Mouse (Mus musculus) hindbrain, embryonic 13.5 days (tissue): ENCODE data around the gene Eif4g1. TPM values are rescaled to one million over a fixed set of nuclear protein-coding genes. Genes with fewer than 3 reads are reported as not detected.

ENCODE experiments used
- ATAC-seq: fragments of 200-750 bp; cut with Nextera tagmentation; 2 replicates; pipeline ENCODE4 v1.8.0; 2017; ENCODE audit warnings: moderate TSS enrichment; ENCODE audit not compliant: low FRiP score
- H3K27ac ChIP-seq: fragments of 300-500 bp; sonication (generic); 2 replicates; pipeline ENCODE4 v1.5.1; 2015; ENCODE audit warnings: inconsistent platforms, mild to moderate bottlenecking, moderate library complexity
- H3K27me3 ChIP-seq: fragments of 300-500 bp; sonication (generic); 2 replicates; pipeline ENCODE4 v1.6.1; 2015; ENCODE audit warnings: mild to moderate bottlenecking, inconsistent platforms
- H3K36me3 ChIP-seq: fragments of 300-500 bp; sonication (generic); 2 replicates; pipeline ENCODE4 v1.6.1; 2015; ENCODE audit warnings: mild to moderate bottlenecking, inconsistent platforms
- H3K4me1 ChIP-seq: fragments of 300-500 bp; sonication (generic); replicated peaks from 2 replicates; pipeline ENCODE4 v1.6.1; 2015; ENCODE audit warnings: inconsistent platforms
- H3K4me2 ChIP-seq: fragments of 300-500 bp; sonication (generic); 2 replicates; pipeline ENCODE4 v1.6.1; 2015; ENCODE audit warnings: inconsistent platforms, mild to moderate bottlenecking, moderate library complexity
- H3K4me3 ChIP-seq: fragments of 300-500 bp; sonication (generic); 2 replicates; pipeline ENCODE4 v1.5.1; 2015; ENCODE audit warnings: mild to moderate bottlenecking, inconsistent platforms
- H3K9ac ChIP-seq: fragments of 300-500 bp; sonication (generic); 2 replicates; pipeline ENCODE4 v1.6.1; 2015; ENCODE audit warnings: mild to moderate bottlenecking, inconsistent platforms
- H3K9me3 ChIP-seq: fragments of 300-500 bp; sonication (generic); 2 replicates; pipeline ENCODE4 v1.6.1; 2016; ENCODE audit warnings: inconsistent platforms
- WGBS: fragments of 180-500 bp; shearing (Covaris S2); methylation state at CpG from one replicate; pipeline ENCODE4 v1.1.7; 2015; 5-methylcytosine and 5-hydroxymethylcytosine counted together
- polyA plus RNA-seq: library from polyadenylated mRNA; unstranded; fragments of >200 nt; fragmentation: Nextera tagmentation; extraction: Ambion mirVana; gene quantifications from 2 replicates; pipeline ENCODE4 v1.2.1, GENCODE M21; 2015

The Eif4g1 gene
- polyA plus RNA-seq, 1 experiment from 2014 or later: 150 TPM

DNA sequence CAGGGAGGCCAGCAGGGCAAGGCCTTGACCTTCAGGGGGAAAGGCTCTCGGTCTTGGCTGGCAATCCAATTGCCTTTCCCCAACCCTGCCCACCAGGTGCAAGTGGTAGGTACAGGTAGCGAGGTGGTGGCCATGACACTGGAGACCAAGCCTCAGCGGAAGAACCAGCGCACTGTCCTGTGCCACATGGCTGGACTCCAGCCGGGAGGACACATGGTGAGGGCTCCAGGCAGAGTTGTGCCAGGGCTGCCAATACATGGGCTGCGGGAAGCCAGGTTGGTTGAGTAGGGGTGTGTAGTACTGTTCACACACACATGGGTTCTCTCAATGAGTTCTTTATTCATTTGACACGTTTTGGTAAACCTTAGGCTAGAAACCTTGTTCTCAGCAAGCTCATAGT lies 68.1 kb downstream of the Eif4g1 start:
- 89% methylated on average over 7 of the region's 7 CpGs for WGBS
- Histone ChIP-seq H3K4me1 (peaks cover 25% of the 10 kb centered on the region), H3K36me3 (peaks cover 33% of the 10 kb centered on the region), H3K4me3 (no peak overlapping the region), H3K4me2 (no peak overlapping the region), H3K27me3 (peaks cover 40% of the 10 kb centered on the region), H3K27ac (no peak overlapping the region), H3K9me3 (no peaks in the 10 kb centered on the region), H3K9ac (no peak overlapping the region)
- ATAC-seq: no peak

- H3K4me1 ChIP-seq: peaks cover 22% of the 10 kb centered on the region
- no peaks in the 10 kb centered on the region for H3K9me3 ChIP-seq
- H3K27ac ChIP-seq: no peak overlapping the region
- no peak overlapping the region for H3K4me2 ChIP-seq
- H3K27me3 ChIP-seq: peaks cover 40% of the 10 kb centered on the region
- no peak overlapping the region for H3K9ac ChIP-seq
- H3K4me3 ChIP-seq: no peak overlapping the region
- H3K36me3 ChIP-seq: peaks cover 39% of the 10 kb centered on the region
- ATAC-seq: no peak
- 93% methylated on average over 5 of the region's 5 CpGs for WGBS
These were observed 68.7 kb downstream of the Eif4g1 start for GRCm38 (mm10) chr16:20736823-20737222.

DNA sequence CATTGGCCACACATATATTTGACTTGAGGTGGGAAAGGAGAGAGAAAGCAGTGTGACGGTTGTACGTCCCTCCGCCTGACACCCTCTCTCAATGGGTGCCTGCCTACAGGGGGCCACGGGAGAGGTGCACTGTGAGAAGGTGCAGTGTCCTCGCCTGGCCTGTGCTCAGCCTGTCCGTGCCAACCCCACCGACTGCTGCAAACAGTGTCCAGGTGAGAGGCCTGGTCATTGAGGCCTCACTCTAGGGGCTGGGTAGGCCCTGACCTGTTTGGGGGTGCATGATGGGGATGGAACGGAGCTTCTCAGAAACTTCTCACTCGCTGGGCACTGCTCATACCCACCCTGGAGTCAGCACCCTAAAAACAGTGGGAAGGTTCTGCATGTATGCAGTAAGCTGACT lies 71.7 kb downstream of the Eif4g1 start:
- peaks cover 26% of the 10 kb centered on the region for H3K27me3 ChIP-seq
- H3K9ac ChIP-seq: no peak overlapping the region
- WGBS: 93% methylated on average over 9 of the region's 9 CpGs
- H3K4me3 ChIP-seq: no peak overlapping the region
- no peak for ATAC-seq
- no peak overlapping the region for H3K27ac ChIP-seq
- no peaks in the 10 kb centered on the region for H3K9me3 ChIP-seq
- peaks cover 42% of the 10 kb centered on the region for H3K36me3 ChIP-seq
- H3K4me2 ChIP-seq: no peak overlapping the region
- peaks cover under 1% of the 10 kb centered on the region; the same call in 1 of the 2 replicates for H3K4me1 ChIP-seq

Other genes with a start within 250 kb of the Eif4g1 start
- 142 and 143 TPM in 2 replicates for gene Abcc5, start 241.9 kb upstream of the Eif4g1 start, polyA plus RNA-seq
- 99.5 and 100 TPM in 2 replicates for gene Eif2b5, start 169.5 kb upstream of the Eif4g1 start, polyA plus RNA-seq
- 40.7 and 43.5 TPM in 2 replicates for gene Dvl3, start 151.3 kb upstream of the Eif4g1 start, polyA plus RNA-seq
- gene Ap2m1, start 132.8 kb upstream of the Eif4g1 start, polyA plus RNA-seq: 1,101 and 1,130 TPM in 2 replicates
- 81.2 and 85.0 TPM in 2 replicates for gene Abcf3, start 119.7 kb upstream of the Eif4g1 start, polyA plus RNA-seq
- gene Vwa5b2, start 78.8 kb upstream of the Eif4g1 start, polyA plus RNA-seq: 13.1 and 14.1 TPM in 2 replicates
- 13.4 and 15.1 TPM in 2 replicates for gene Eef1akmt4, start 56.7 kb upstream of the Eif4g1 start, polyA plus RNA-seq
- gene Gm49333, start 56.7 kb upstream of the Eif4g1 start, polyA plus RNA-seq: not detected in 2 replicates
- 41.3 and 43.3 TPM in 2 replicates for gene Alg3, start 56.6 kb upstream of the Eif4g1 start, polyA plus RNA-seq
- 23.1 and 24.9 TPM in 2 replicates for gene Camk2n2, start 47.0 kb upstream of the Eif4g1 start, polyA plus RNA-seq
- gene Ece2, start 38.5 kb upstream of the Eif4g1 start, polyA plus RNA-seq: 11.2 and 11.7 TPM in 2 replicates
- gene Psmd2, start 16.7 kb upstream of the Eif4g1 start, polyA plus RNA-seq: 363 and 367 TPM in 2 replicates
- 32.7 and 35.1 TPM in 2 replicates for gene Fam131a, start 24.9 kb downstream of the Eif4g1 start, polyA plus RNA-seq
- 83.5 and 93.7 TPM in 2 replicates for gene Polr2h, start 49.4 kb downstream of the Eif4g1 start, polyA plus RNA-seq
- gene Clcn2, start 49.4 kb downstream of the Eif4g1 start, polyA plus RNA-seq: 30.2 and 31.1 TPM in 2 replicates
- 5.7 and 6.4 TPM in 2 replicates for gene Chrd, start 64.8 kb downstream of the Eif4g1 start, polyA plus RNA-seq
- gene Thpo, start 66.2 kb downstream of the Eif4g1 start, polyA plus RNA-seq: 0.88 and 1.1 TPM in 2 replicates